12 mouse cellular contexts compared by ENCODE assay signal in the genomic region with DNA sequence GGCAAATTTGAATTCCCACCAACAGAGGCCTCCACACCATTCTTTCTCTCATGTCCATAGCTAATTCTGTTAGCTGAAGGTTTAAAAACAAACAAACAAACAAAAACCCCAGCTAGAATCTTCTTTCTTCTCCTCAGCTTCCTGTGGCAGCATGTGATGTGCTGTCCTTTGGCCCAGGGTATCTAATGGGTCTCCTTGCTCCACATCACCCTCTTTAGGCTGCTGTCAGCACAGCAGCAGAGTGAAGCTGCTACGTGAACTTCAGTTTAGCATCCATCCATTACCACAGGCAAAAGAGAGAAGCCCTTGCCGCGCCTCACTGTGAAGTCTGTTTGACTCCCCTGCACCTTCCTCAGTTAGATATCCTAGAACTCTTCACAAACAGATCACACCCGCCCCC. TPM values are rescaled to one million over a fixed set of nuclear protein-coding genes. Genes with fewer than 3 reads are reported as not detected.
DNase-seq lines count a peak whose midpoint lies in the region; TF ChIP-seq lines count a peak whose summit lies in the region.
"Had no signal": no experiment of that assay in that cellular context is flagged by ENCODE, and none has a peak within 500 bp of the region (broad histone marks: within the 10 kb centered on the region; RNA-seq: fewer than 3 reads in every experiment).

No protein-coding gene starts in this region.

- no peak overlapping the region for H3K27ac ChIP-seq in layer of hippocampus, adult 2 months
- H3K27ac ChIP-seq: embryonic facial prominence, embryonic 15.5 days; limb, embryonic 15.5 days; midbrain, embryonic 13.5 days had no signal

- H3K4me3 ChIP-seq in layer of hippocampus, adult 2 months, result no peak overlapping the region
- H3K4me3 ChIP-seq: embryonic facial prominence, embryonic 15.5 days; limb, embryonic 15.5 days; midbrain, embryonic 13.5 days had no signal

- peak; percentile 69 for TF ChIP-seq CTCF in layer of hippocampus, adult 2 months (conservative IDR thresholded peaks at IDR 0.05)

- no peak for DNase-seq in layer of hippocampus, adult 2 months (ENCODE audit: low spot score in 2 of 2)
- DNase-seq in layer of hippocampus, postnatal 36 days, result no peak
- DNase-seq in CD4-positive helper T cell, adult 2 months (ENCODE audit: low read depth, low spot score), result peak; percentile 8
- DNase-seq in ES-CJ7 (ENCODE audit: low read depth, low spot score), result peak; percentile 59
- DNase-seq in induced T-regulatory cell, adult 2 months (ENCODE audit: low read depth), result peak; percentile 39
- no peak for DNase-seq in right cerebral cortex, postnatal 25 days
- no peak for DNase-seq in layer of hippocampus, adult 11-12 months (ENCODE audit: low spot score)
- no peak for DNase-seq in frontal cortex, postnatal 10 days (ENCODE audit: low spot score in 2 of 2)
- DNase-seq: cerebellum, adult 9-10 months had no signal

RNA-seq across cellular contexts. Expression of a gene that starts 21.0 kb away (rescaled TPM):
- 1 to 10 TPM; 2.1 to 2.3 TPM for total RNA-seq in layer of hippocampus, adult 2 months (2021)
- total RNA-seq in layer of hippocampus, postnatal 36 days (2021), result 1 to 10 TPM; 2.2 to 2.7 TPM

RNA-seq across cellular contexts. Expression of a gene that starts 28.3 kb away (rescaled TPM):
- total RNA-seq in layer of hippocampus, adult 2 months (2021), result under 1 TPM in 1 of 2 experiments, not detected in 1; 0.36 TPM
- total RNA-seq in layer of hippocampus, postnatal 36 days (2021), result not detected

RNA-seq across cellular contexts. Expression of a gene that starts 32.6 kb away (rescaled TPM):
- 10 to 100 TPM; 21.6 to 24.5 TPM for total RNA-seq in layer of hippocampus, adult 2 months (2021)
- total RNA-seq in layer of hippocampus, postnatal 36 days (2021), result 10 to 100 TPM; 19.7 to 23.9 TPM

Comparison
In these comparisons a context has a peak if more than half of its experiments do, and no peak if none do; other contexts are left out.
1. DNase-seq: peak in CD4-positive helper T cell, adult 2 months (single experiment), ES-CJ7 (single experiment) and induced T-regulatory cell, adult 2 months (single experiment); none in layer of hippocampus, adult 2 months (0 of 2), layer of hippocampus, postnatal 36 days (0 of 2), right cerebral cortex, postnatal 25 days (single experiment), layer of hippocampus, adult 11-12 months (single experiment) and frontal cortex, postnatal 10 days (0 of 2).